ENCODE assay signal across 33 mouse cellular contexts in genomic region chrX:145090964-145091363, GRCm38 (mm10).
"Had no signal": no experiment of that assay in that cellular context is flagged by ENCODE, and none has a peak within 500 bp of the region (broad histone marks: within the 10 kb centered on the region; RNA-seq: fewer than 3 reads in every experiment).

No protein-coding gene starts in this region.

- ATAC-seq: hindbrain, embryonic 16.5 days; hindbrain, postnatal 0 days; inflammation-experienced regulatory T-cells, adult 6 months; intestine, embryonic 15.5 days; intestine, embryonic 16.5 days; intestine, postnatal 0 days had no signal

- DNase-seq: heart, postnatal 10 days; heart, postnatal 14 days; heart, postnatal 36 days; heart, postnatal 4 days; kidney, adult 11 months; kidney, adult 18-20 months; kidney, adult 2 months; kidney, adult 8-10 months; kidney, adult 9 months; kidney, postnatal 10 days; kidney, postnatal 14 days; kidney, postnatal 25 days; kidney, postnatal 36 days; kidney, postnatal 4 days; layer of hippocampus, postnatal 36 days had no signal

- H3K9ac ChIP-seq: heart, embryonic 12.5 days; heart, embryonic 13.5 days; heart, embryonic 15.5 days; hindbrain, embryonic 12.5 days; hindbrain, embryonic 13.5 days; hindbrain, embryonic 15.5 days; intestine, embryonic 15.5 days; kidney, embryonic 15.5 days had no signal

- H3K36me3 ChIP-seq: heart, embryonic 10.5 days; heart, embryonic 12.5 days; heart, embryonic 13.5 days; heart, embryonic 15.5 days; hindbrain, embryonic 10.5 days; hindbrain, embryonic 12.5 days; hindbrain, embryonic 13.5 days; hindbrain, embryonic 15.5 days; intestine, embryonic 15.5 days; kidney, embryonic 15.5 days had no signal

- H3K4me3 ChIP-seq: heart, embryonic 10.5 days; heart, embryonic 12.5 days; heart, embryonic 13.5 days; heart, embryonic 15.5 days; hindbrain, embryonic 10.5 days; hindbrain, embryonic 12.5 days; hindbrain, embryonic 13.5 days; hindbrain, embryonic 15.5 days; intestine, embryonic 15.5 days; kidney, embryonic 15.5 days; layer of hippocampus, adult 2 months had no signal

- H3K27me3 ChIP-seq: heart, embryonic 12.5 days; heart, embryonic 13.5 days; heart, embryonic 15.5 days; hindbrain, embryonic 12.5 days; hindbrain, embryonic 13.5 days; hindbrain, embryonic 15.5 days; intestine, embryonic 15.5 days; kidney, embryonic 15.5 days had no signal

- H3K4me2 ChIP-seq: heart, embryonic 11.5 days; heart, embryonic 12.5 days; heart, embryonic 13.5 days; heart, embryonic 15.5 days; hindbrain, embryonic 12.5 days; hindbrain, embryonic 13.5 days; hindbrain, embryonic 15.5 days; intestine, embryonic 15.5 days; kidney, embryonic 15.5 days had no signal

- H3K27ac ChIP-seq: heart, embryonic 10.5 days; heart, embryonic 13.5 days; heart, embryonic 15.5 days; hindbrain, embryonic 10.5 days; hindbrain, embryonic 12.5 days; hindbrain, embryonic 13.5 days; hindbrain, embryonic 15.5 days; hindbrain, postnatal 0 days; intestine, embryonic 15.5 days; kidney, embryonic 15.5 days; kidney, postnatal 0 days; layer of hippocampus, adult 2 months had no signal

- H3K9me3 ChIP-seq: heart, embryonic 10.5 days; heart, embryonic 12.5 days; heart, embryonic 13.5 days; heart, embryonic 15.5 days; hindbrain, embryonic 10.5 days; hindbrain, embryonic 12.5 days; hindbrain, embryonic 13.5 days; hindbrain, embryonic 15.5 days; intestine, embryonic 15.5 days; kidney, embryonic 15.5 days had no signal

- H3K4me1 ChIP-seq: heart, embryonic 10.5 days; heart, embryonic 12.5 days; heart, embryonic 13.5 days; heart, embryonic 15.5 days; hindbrain, embryonic 10.5 days; hindbrain, embryonic 12.5 days; hindbrain, embryonic 13.5 days; hindbrain, embryonic 15.5 days; intestine, embryonic 15.5 days; kidney, embryonic 15.5 days had no signal
